Mouse (Mus musculus) thymus, postnatal 0 days (tissue): Measurements from ENCODE around the gene Slc51b. TPM values are rescaled to one million over a fixed set of nuclear protein-coding genes. Genes with fewer than 3 reads are reported as not detected.

Experiments used
- DNase-seq: peaks from one replicate; pipeline ENCODE4 v3.0.0-alpha.2; 2015; ENCODE audit warnings: low spot score
- polyA plus RNA-seq: library from polyadenylated mRNA; unstranded; fragments of >200 nt; fragmentation: Nextera tagmentation; extraction: Ambion mirVana; gene quantifications from 2 replicates; pipeline ENCODE4 v1.2.1, GENCODE M21; 2015

The Slc51b gene
- polyA plus RNA-seq, 1 experiment from 2014 or later: 0.21 TPM

DNA sequence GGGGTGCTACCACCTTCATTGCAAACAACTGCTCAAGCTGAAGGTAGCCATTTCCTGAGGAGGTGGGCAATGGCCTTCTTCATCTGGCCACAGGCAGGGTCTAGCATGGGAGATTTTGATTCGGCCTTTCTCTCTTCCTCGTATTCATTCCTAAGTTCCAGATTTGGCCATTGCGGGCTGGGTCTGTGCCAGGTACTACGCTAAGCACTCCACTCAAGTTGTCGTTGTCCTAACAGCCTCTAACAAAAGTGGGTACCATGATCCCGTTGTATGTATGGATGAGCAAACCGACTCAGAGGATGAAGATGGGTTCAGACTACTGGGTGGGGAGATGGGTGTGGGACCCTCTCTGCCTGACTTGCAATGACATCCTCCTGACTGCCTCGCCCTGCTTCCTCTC, 12.4 kb downstream of the Slc51b start:
- DNase-seq: no peak

- no peak for DNase-seq
Observed at GRCm38 (mm10) chr9:65408871-65409295, 13.9 kb downstream of the Slc51b start.

DNA sequence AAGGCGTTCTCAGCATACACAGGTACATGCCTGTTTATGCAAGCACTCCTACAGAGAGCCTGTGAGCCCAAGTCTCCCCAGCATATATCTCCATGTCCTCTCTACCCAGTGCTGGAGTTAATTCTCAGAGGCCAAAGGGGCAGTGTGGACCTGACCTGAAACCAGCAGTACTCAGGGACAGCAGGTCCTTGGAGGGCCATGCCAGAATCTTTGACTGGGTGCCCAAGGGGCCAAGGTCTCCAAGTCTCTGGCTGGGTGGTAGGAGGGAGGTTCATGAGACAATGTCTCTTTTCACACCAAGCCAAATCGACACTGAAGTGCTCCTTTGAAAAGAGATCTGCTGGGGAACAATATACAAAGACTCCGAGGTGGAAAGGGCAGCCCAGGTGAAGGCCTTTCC, 14.9 kb downstream of the Slc51b start:
- DNase-seq: no peak

DNA sequence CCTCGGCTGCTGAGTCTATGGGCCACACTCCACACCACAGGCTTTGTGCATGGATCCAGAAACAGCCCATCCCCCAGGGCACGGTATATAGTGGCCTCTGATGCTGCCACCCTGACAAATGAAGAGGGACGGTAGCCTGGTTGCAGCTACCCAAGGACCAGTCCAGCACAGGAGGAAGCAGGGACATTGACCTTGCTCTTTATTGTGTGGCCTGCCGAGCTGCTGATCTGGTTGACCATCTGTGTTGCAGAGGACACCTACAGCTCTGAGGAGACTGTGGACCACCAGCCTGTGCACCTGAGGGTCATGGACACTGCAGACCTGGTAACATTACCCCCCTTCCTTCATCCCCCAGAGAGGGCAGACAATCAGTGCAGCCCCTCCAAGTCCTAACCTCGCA, 15.4 kb downstream of the Slc51b start:
- DNase-seq: no peak

GRCm38 (mm10) chr9:65405184-65405449, 17.6 kb downstream of the Slc51b start:
- no peak for DNase-seq

DNA sequence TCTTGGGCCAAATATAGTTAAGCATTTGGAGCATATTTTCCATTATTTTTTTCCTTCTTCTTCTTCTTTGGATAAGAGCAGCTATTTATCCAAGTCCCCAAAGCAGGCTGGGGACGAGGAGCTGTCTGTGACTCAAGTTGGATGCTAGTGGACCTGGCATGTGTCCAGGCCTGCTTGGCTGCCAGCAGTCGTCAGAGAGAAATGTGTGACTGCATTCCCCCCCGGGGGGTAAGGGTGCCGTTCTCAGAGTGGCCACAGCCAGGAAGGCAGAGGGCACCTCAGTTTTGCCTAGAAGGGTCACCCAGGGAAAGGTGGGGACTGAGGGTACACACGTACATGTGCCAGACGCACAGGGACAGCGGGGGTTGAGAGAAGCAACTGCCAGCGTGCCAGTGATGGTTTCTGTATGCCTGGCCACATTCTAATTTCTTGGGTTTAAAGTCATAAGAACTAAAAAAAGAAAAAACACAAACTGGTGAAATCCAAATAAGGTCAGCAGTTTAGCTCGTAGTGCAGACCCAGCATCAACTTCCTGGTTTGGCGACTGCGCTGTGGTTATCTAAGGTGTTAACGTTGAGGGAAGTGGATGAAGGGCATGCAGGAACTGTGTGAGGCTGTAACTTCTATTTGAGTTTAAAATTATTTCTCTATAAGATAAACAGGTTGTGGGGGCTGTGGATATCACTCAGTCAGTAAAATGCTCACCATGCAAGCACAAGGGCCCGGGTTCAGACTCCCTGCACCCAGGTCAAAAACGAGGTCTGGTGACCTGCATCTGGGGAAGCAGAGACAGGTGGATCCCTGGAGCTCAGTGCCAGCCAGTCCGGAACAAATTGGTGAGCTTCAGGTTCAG, 18.2 kb downstream of the Slc51b start:
- no peak for DNase-seq

DNA sequence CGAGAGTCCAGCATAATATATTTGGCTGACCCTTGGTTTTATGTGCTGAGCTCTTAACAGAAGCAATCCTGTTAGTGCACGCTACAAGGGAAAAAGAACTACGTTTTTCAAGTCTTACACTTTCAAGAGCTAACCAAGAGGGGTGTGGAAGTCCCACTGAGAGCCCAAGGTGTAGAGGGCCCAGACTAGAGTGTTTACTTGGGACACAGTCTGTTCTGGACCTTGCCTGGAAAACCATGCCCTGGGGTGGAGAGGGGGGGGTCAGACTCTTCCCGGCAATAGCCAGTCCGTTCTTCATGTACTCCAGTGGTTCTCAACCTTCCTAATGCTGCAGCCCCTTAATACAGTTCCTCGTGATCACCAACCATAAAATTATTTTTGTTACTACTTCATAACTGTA, 22.8 kb downstream of the Slc51b start:
- no peak for DNase-seq

DNA sequence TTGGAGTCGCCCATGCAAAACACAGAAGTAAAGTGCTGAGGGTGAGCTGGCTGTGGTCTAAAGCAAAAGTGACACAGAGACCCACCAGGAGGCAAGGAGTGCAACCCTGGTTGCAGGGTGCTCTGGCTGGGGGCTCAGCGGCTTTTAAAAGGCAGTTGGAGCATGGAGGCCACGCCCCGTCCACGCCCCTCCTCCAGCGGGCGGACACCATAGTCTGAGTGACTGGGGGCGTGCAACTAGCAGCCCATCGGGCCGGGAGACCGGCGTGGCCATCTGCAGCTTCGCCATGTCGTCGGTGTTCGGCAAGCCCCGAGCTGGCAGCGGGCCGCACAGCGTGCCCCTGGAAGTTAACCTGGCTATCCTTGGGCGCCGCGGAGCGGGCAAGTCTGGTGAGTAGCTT, 24.5 kb downstream of the Slc51b start, which contains the start of gene Rasl12:
Gene Rasl12, plus strand, starts transcription at position 228 of the 400 bp plus-strand sequence.
- peak; percentile 59 for DNase-seq

DNA sequence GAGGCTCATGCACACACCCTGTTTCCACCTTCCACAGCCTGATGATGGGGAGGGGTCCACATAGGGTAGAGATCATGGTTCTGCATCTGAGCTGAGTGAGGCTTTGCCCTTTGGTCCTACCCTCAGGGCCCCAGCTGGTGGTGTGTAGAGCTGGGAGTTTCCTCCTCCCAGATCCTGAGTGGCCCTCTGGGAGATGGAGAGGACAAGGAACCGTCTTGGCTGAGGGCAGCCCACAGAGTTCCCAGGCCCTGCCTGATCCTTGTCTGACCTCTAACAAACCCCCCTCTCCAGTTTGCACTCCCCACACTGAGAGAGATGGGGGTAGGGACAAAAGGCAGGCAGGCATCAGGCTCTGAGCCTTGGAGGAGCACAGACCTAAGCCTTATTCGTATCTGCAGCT, 28.4 kb downstream of the Slc51b start:
- no peak for DNase-seq

- no peak for DNase-seq
Observed at GRCm38 (mm10) chr9:65393606-65394005, 29.1 kb downstream of the Slc51b start.

- DNase-seq: peak; percentile 64
Observed at GRCm38 (mm10) chr9:65392638-65393364, 30.0 kb downstream of the Slc51b start.

DNA sequence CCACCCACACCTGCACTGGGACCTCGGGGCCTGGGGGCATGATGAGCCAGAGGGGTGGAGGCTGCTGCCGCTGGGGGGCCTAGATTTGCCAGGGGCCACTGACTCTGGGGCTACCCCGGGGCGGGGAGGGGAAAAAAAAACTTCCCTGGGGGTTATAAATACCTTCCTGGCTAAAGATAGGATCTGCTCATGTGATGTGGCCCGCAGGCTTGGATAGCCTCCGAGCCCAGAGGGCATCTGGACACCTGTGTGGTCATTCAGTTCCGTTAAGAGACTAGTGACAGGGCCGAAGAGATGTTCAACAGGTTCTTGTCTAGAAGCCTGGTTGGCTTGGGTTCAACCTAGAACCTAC, 31.2 kb downstream of the Slc51b start, which contains the start of gene Kbtbd13:
Gene Kbtbd13, minus strand, starts transcription at position 40 of the 352 bp plus-strand sequence.
- DNase-seq: no peak

- peak; percentile 27 for DNase-seq
Observed at GRCm38 (mm10) chr9:65390752-65391612, 31.8 kb downstream of the Slc51b start.

- no peak for DNase-seq
Observed at GRCm38 (mm10) chr9:65386373-65387140, 36.2 kb downstream of the Slc51b start.

GRCm38 (mm10) chr9:65384276-65384675, 38.5 kb downstream of the Slc51b start:
- DNase-seq: no peak

GRCm38 (mm10) chr9:65382751-65383097, 40.0 kb downstream of the Slc51b start:
- DNase-seq: no peak

DNA sequence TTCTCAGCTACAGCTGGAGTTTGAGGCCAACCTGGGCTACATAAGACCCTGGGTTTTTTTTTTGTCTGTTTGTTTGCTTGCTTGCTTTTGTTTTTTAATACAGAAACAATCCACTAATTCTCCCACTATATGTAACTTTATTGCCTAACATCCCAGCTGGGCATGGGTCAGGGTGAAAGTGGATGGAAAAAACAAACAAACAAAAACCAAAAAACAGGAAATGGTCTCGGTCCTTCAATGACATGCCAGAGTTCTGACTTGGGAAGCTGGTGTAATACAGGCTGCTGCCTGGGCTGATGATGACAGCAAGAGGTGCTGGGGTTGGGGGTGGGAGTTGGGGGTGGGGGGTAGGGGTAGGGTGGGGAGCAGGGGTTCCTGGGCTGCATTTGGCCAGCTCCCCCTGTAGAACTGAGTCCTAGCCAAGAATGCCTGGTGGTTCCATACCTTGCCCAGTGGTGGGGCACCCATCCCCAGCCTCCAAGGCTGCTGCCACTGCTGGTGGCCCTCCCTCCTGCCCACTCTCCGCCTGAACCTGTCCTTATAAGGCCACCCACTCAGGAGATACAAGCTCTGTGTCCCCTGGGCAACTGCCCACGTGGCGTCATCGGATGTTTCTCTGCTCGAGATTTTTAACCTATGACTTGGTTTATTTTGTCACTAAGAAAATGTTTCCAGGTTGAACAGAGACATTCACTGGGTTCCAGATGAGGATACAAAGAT, 40.6 kb downstream of the Slc51b start:
- DNase-seq: no peak

- DNase-seq: no peak
Observed at GRCm38 (mm10) chr9:65381017-65381590, 41.7 kb downstream of the Slc51b start.

DNA sequence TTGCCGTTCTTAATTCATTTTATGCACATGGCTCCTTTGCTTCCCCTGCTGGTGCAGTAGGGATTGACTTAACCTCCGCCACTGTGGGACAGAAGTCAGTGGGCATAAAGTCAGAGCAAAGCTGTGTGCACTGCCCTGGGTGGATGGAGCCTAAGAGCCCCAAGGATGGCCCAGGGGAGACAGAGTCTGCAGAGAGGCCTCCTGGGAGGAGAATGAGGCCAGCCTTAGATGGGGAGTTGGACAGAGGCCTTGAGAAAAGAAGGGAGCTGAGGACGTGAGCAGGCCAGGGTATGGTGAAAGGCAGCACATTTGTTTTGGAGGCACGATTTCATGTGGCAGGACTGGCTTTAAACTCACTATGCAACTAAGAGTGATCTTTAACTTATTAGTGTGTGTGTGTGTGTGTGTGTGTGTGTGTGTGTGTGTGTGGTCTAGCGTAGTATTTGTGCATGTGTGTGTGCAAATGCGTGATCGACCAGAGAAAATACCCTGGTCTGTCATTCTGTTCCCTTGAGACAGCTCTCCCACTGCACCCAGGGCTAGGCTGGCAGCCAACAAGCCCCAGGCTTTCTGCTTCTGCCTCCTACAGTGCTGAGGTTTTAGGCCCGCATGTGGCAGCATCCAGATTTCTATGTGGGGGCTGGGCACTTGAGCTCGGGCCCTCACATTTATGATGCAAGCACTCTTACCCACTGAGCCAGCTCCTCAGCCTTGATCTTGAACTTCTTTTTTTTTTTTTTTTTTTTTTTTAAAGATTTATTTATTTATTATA, 47.4 kb downstream of the Slc51b start:
- DNase-seq: no peak
